Mouse (Mus musculus) mouse embryonic stem cell (cell line): ENCODE results near the gene Cckbr.

Source experiments
- in situ Hi-C, 2 experiments: fragments of 300-500 bp; cut with MboI; formaldehyde crosslinking; loops; 1 replicate in 1 of 2; 3 replicates in 1 of 2; pipeline ENCODE4 v1.14.3; 2019 to 2020; ENCODE audit warnings: low sequenced_read_pairs in 2 of 2, low pct_unique_long_range_greater_than_20kb in 1 of 2, mixed read lengths in 1 of 2; ENCODE audit not compliant: unreplicated experiment in 1 of 2

The Cckbr gene

GRCm38 (mm10) chr7:105480561-105481504 is 55.3 kb downstream of the Cckbr start:
- in situ Hi-C loops = no loop called here

- in situ Hi-C loops = no loop called here
Observed at GRCm38 (mm10) chr7:105481505-105482411, 56.2 kb downstream of the Cckbr start, which contains the start of gene Cavin3. TSS of gene Cavin3 (minus strand) at chr7:105482300.

DNA sequence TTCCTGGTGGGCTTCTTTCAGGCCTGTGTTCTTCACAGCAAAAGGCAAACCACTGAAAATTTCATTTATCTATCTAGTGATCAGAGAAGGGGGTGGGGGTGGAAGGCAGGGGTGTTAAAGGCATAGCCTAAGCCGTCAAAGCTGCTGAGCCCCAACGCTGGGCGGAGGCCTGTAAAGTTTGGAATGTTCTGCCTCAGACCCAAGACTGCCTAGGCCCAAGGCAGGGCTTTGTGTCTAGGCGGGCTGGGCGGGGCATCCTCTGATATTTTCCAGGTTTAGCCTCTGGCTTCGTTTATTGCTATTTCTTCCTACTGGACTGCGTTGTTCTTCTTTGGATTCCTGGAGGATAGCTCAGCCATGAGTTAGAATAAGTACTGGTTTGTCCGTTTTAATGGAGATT is 56.9 kb downstream of the Cckbr start:
- in situ Hi-C loops = no loop called here

- in situ Hi-C loops = no loop called here
Observed at GRCm38 (mm10) chr7:105485029-105485428, 59.5 kb downstream of the Cckbr start.

GRCm38 (mm10) chr7:105487104-105487876 is 61.8 kb downstream of the Cckbr start:
- in situ Hi-C loops = no loop called here

DNA sequence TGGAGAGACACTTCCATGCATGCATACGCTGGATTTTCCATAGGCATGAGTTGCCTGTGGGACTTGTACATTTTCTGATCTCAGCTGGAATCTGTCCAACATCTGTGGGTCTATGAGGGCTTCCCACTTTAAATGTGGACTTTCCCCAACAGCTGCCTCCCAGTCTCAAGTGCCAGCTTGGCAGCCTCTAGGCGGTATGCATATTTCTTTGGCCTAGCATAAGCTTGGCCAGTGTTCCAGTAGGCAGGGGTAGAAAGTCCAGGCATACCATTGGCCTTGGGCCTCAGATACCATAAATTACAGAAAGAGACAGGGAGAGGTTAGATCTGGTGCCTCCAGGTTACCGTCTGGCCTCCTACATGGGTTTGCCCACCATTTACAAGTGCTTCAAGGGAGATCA is 72.3 kb downstream of the Cckbr start:
- in situ Hi-C loops = no loop called here

DNA sequence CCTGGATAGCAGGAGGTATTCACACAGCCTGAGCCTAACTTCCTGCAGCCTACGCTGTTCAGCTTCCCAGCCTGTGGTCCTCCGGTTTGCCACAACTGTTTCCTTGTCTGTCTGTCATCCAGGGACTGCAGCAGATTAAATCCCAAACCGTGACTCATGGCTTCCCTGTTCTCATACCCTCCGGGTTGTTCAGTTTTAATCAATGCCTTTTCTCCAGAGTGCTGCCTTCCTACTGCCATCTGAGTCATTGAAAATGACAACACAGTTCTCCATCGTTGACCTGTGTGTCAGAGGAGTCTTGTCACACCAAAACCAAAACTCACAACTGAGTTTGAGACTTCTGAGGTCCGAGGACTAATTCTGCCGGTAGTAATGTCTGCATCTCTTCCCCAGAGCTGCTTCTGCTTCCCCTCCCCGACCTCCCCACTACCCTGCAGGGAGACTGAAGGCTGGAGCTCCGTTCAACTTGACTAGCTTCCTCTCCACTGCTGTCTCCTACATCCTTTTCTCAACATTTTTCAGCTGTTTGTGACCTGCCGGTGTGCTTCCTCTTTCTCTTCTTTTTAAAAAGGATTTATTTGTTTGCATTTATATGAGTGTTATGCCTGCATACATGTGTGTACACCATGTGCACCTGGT is 73.4 kb downstream of the Cckbr start:
- in situ Hi-C loops = no loop called here

GRCm38 (mm10) chr7:105499676-105500075 is 74.1 kb downstream of the Cckbr start:
- in situ Hi-C loops = loop anchor here (25.0 kb wide), 1 partner anchor 262 kb away; no protein-coding TSS in a partner anchor

DNA sequence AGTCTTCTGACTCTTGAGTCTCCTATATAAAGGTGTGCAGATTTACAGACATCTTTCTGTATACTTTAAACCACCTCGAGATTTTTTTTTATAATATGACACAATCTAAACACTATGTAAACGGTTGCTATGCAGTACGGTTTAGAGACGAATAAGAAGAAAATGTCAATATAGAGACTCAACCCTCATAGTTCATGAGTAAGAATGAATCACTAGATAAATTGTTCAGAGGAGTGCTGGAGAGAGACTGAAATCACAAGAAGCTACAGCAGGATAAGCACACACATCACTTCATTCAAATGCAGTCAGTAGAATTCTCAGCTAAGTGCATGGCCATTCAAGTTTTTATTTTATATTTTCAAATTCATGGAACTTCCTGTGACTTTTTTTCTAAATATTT is 76.5 kb downstream of the Cckbr start:
- in situ Hi-C loops = loop anchor here (25.0 kb wide), 1 partner anchor 265 kb away; no protein-coding TSS in a partner anchor

- in situ Hi-C loops = loop anchor here (25.0 kb wide), 1 partner anchor 270 kb away; no protein-coding TSS in a partner anchor
Observed at GRCm38 (mm10) chr7:105507257-105507656, 81.7 kb downstream of the Cckbr start.

- in situ Hi-C loops = loop anchor here (25.0 kb wide), 1 partner anchor 273 kb away; no protein-coding TSS in a partner anchor
Observed at GRCm38 (mm10) chr7:105510143-105510542, 84.6 kb downstream of the Cckbr start.

DNA sequence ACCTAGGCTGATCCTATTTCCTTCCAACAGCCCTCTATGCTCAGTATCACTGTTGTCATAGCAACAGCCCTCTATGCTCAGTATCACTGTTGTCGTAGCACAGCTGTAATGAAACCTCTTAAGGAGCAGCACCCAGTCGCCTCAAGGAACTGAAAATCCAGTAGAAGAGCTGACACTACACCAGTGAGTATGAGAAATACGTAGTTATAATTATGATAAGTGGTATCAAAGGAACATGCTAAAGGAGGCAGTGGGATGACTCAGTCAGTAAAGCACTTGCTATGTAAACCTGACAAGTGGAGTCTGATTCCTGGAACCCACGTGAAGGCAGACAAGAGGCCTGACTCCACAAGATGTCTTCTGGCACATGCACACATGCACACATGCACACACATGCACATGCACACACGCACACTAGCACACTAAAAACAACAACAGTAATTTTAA is 88.3 kb downstream of the Cckbr start:
- in situ Hi-C loops = loop anchor here (25.0 kb wide), 1 partner anchor 277 kb away; no protein-coding TSS in a partner anchor

DNA sequence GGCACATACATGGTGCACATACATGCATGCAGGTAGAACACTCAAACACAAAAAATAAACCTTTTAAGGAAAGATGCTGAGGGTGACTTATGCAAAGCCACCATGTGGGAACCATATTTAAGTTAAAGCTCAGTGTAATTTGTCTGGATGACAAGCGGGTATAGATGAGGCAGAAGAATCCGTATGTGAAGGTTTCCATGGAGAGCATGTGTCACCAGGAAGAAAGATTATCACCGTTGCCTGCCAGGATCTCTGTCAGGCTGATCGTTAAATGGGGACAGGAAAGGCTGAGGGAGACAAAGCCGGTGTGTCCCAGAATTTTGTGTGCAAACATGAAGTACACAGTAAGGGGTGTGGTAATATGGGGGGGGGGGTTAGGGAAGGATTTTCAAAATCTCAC is 89.0 kb downstream of the Cckbr start:
- in situ Hi-C loops = loop anchor here (25.0 kb wide), 1 partner anchor 277 kb away; no protein-coding TSS in a partner anchor

DNA sequence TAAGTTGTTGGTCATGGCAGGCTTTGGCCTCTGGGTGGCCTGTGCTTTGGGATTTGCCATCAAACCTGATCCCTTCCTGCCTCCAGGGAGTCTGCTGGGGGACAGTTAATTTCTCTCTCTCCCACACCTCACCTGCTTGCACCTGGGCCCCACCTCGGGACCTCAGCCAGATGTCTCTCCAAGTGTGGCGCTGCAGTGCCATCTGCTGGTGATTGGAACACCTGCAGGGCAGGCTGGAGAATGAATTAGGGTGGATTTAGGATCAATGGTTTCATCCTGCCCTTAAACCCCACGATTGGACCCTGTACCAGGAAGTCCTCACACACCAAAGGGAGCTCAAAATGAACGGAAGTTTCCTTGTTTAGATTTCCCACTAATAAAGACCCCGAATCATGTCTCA is 89.6 kb downstream of the Cckbr start:
- in situ Hi-C loops = loop anchor here (25.0 kb wide), 1 partner anchor 278 kb away; no protein-coding TSS in a partner anchor

DNA sequence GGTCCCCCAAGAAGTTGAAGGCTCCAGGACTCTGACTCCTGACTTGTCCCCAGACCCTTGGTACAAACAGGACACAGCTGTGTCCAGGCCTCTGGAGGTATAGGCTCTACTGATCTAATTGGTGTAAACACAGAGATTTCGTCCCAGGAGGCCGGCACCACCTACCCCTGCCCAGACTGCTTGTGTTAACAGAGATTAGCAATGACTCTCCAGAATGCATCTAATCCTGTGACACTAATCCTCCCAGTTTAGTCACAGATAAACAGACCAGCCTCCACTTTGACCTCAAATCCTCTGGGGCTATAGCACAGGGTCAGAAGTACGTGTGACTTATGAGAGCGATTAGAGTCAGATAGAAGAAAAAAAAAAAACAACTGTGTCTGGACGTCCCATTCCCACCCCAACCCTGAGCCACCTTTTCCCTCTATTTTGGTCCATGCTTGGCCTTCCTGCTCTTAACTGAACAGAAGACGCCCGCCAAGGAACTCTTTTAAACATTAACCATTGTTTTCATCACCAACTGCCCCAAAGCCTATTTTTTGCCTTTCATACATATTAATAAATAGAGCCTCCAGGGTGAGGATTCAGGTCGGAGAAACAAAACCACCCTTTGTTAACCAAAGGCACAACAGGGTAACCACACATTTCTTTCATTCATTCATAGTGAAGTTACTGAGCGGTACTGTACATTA is 91.3 kb downstream of the Cckbr start:
- in situ Hi-C loops = loop anchor here (25.0 kb wide), 1 partner anchor 280 kb away; no protein-coding TSS in a partner anchor

- in situ Hi-C loops = loop anchor here (25.0 kb wide), 1 partner anchor 282 kb away; no protein-coding TSS in a partner anchor
Observed at GRCm38 (mm10) chr7:105519336-105519735, 93.8 kb downstream of the Cckbr start.

DNA sequence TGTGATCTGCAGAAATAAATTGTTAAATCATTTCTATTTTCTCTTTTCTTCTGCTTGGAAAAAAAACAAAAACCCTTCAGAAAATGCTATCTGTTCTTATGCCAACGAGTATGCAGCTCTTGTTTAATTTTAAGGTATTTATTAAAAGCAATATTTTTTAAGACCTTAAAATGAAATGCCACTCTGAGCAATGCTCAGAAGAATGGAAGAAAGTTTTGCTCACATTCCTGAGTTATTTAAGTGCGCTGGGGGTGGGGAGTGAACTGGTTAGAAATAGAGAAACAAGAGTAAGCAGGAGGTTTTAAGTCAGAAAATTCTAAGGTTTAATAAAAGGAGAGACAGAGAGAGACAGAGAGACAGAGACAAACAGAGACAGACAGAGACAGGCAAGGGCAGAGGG is 94.2 kb downstream of the Cckbr start:
- in situ Hi-C loops = loop anchor here (25.0 kb wide), 1 partner anchor 282 kb away; no protein-coding TSS in a partner anchor
